Mouse (Mus musculus) embryonic facial prominence, embryonic 14.5 days (tissue): ENCODE results near the gene Spocd1. TPM values are rescaled to one million over a fixed set of nuclear protein-coding genes. Genes with fewer than 3 reads are reported as not detected.
"Not testable (repeated sequence)": the region's sequence is repeated elsewhere in the genome, so short reads cannot be mapped to it uniquely, and the experiment has no call there.

Source experiments
- ATAC-seq: fragments of 200-750 bp; cut with Nextera tagmentation; 2 replicates; pipeline ENCODE4 v1.8.0; 2017; ENCODE audit warnings: low read depth, moderate number of reproducible peaks, moderate TSS enrichment
- DNase-seq: peaks from one replicate; pipeline ENCODE4 v3.0.0-alpha.2; 2015; ENCODE audit warnings: low spot score
- H3K27ac ChIP-seq: fragments of 300-500 bp; sonication (generic); replicated peaks from 2 replicates; pipeline ENCODE4 v1.5.1; 2014; ENCODE audit warnings: low read depth, mild to moderate bottlenecking, low read length, moderate library complexity
- H3K27me3 ChIP-seq: fragments of 300-500 bp; sonication (generic); replicated peaks from 2 replicates; pipeline ENCODE4 v1.6.1; 2014; ENCODE audit warnings: low read length; ENCODE audit not compliant: control insufficient read depth, insufficient read depth
- H3K36me3 ChIP-seq: fragments of 300-500 bp; sonication (generic); 2 replicates; pipeline ENCODE4 v1.6.1; 2014; ENCODE audit warnings: low read length, mixed read lengths; ENCODE audit not compliant: control insufficient read depth, insufficient read depth
- H3K4me1 ChIP-seq: fragments of 300-500 bp; sonication (generic); 2 replicates; pipeline ENCODE4 v1.6.1; 2014; ENCODE audit warnings: antibody characterized with exemption, low read length; ENCODE audit not compliant: control insufficient read depth, insufficient read depth
- H3K4me2 ChIP-seq: fragments of 300-500 bp; sonication (generic); 2 replicates; pipeline ENCODE4 v1.6.1; 2014; ENCODE audit warnings: low read depth, mild to moderate bottlenecking, low read length, moderate library complexity, mixed read lengths
- H3K4me3 ChIP-seq: fragments of 300-500 bp; sonication (generic); 2 replicates; pipeline ENCODE4 v1.5.1; 2014; ENCODE audit warnings: low read depth, mild to moderate bottlenecking, low read length
- H3K9ac ChIP-seq: fragments of 300-500 bp; sonication (generic); 2 replicates; pipeline ENCODE4 v1.6.1; 2014; ENCODE audit warnings: low read depth, mild to moderate bottlenecking, low read length, moderate library complexity, mixed read lengths
- H3K9me3 ChIP-seq: fragments of 300-500 bp; sonication (generic); 2 replicates; pipeline ENCODE4 v1.6.1; 2016; ENCODE audit warnings: low read length; ENCODE audit not compliant: control insufficient read depth
- WGBS: fragments of 180-500 bp; shearing (Covaris S2); extraction: QIAGEN DNeasy Blood & Tissue Kit; methylation state at CpG from one replicate; pipeline ENCODE4 v1.1.7; 2014; 5-methylcytosine and 5-hydroxymethylcytosine counted together
- polyA plus RNA-seq: library from polyadenylated mRNA; unstranded; fragments of >200 nt; fragmentation: Nextera tagmentation; extraction: Ambion mirVana; gene quantifications from 2 replicates; pipeline ENCODE4 v1.2.1, GENCODE M21; 2014

Gene Spocd1
- polyA plus RNA-seq, 1 experiment from 2014 or later: 0.08 TPM

GRCm38 (mm10) chr4:129898815-129899214 lies 30.2 kb upstream of the Spocd1 start:
- not testable (repeated sequence) for H3K9me3 ChIP-seq, H3K27ac ChIP-seq, H3K36me3 ChIP-seq, H3K9ac ChIP-seq, H3K4me2 ChIP-seq, H3K4me1 ChIP-seq, DNase-seq, ATAC-seq, H3K27me3 ChIP-seq, H3K4me3 ChIP-seq
- WGBS: 96% methylated on average over 18 of the region's 18 CpGs

GRCm38 (mm10) chr4:129902394-129902793 lies 26.7 kb upstream of the Spocd1 start:
- no peak overlapping the region for H3K4me2 ChIP-seq

GRCm38 (mm10) chr4:129903577-129903976 lies 25.5 kb upstream of the Spocd1 start:
- Histone ChIP-seq H3K9me3 (no peaks in the 10 kb centered on the region), H3K4me2 (no peak overlapping the region), H3K27me3 (no peaks in the 10 kb centered on the region), H3K4me3 (no peak overlapping the region), H3K4me1 (0 out of 2 replicates have a peak, but pooled peaks cover 4% of the 10 kb centered on the region), H3K27ac (no peak overlapping the region), H3K9ac (no peak overlapping the region), H3K36me3 (no peaks in the 10 kb centered on the region)
- DNase-seq (no peak), ATAC-seq (no peak)
- 60% methylated on average over 3 of the region's 3 CpGs for WGBS

More at GRCm38 (mm10) chr4:129902394-129902793, 26.7 kb upstream of the Spocd1 start:
- ATAC-seq: no peak
- H3K27me3 ChIP-seq: no peaks in the 10 kb centered on the region
- H3K36me3 ChIP-seq: no peaks in the 10 kb centered on the region
- no peak for DNase-seq
- H3K9me3 ChIP-seq: no peaks in the 10 kb centered on the region
- no peak overlapping the region for H3K4me3 ChIP-seq
- no peak overlapping the region for H3K9ac ChIP-seq
- H3K4me1 ChIP-seq: 0 out of 2 replicates have a peak, but pooled peaks cover 4% of the 10 kb centered on the region
- H3K27ac ChIP-seq: no peak overlapping the region
- WGBS: 82% methylated on average over 4 of the region's 4 CpGs

GRCm38 (mm10) chr4:129905032-129905431 lies 24.0 kb upstream of the Spocd1 start:
- WGBS: 87% methylated on average over 3 of the region's 3 CpGs
- Histone ChIP-seq H3K27ac (no peak overlapping the region), H3K4me1 (0 out of 2 replicates have a peak, but pooled peaks cover 4% of the 10 kb centered on the region), H3K4me2 (no peak overlapping the region), H3K27me3 (no peaks in the 10 kb centered on the region), H3K36me3 (no peaks in the 10 kb centered on the region), H3K4me3 (no peak overlapping the region), H3K9ac (no peak overlapping the region), H3K9me3 (no peaks in the 10 kb centered on the region)
- ATAC-seq: no peak
- no peak for DNase-seq

- WGBS: 45% methylated on average over 13 of the region's 13 CpGs
- no peaks in the 10 kb centered on the region for H3K9me3 ChIP-seq
- H3K4me3 ChIP-seq: no peak overlapping the region
Measured at GRCm38 (mm10) chr4:129906016-129906415, 23.0 kb upstream of the Spocd1 start.

GRCm38 (mm10) chr4:129908836-129909235 lies 20.2 kb upstream of the Spocd1 start:
- H3K9ac ChIP-seq: no peak overlapping the region
- WGBS: 41% methylated on average over 3 of the region's 3 CpGs
- H3K36me3 ChIP-seq: no peaks in the 10 kb centered on the region
- no peak for ATAC-seq
- no peak overlapping the region for H3K4me2 ChIP-seq
- no peak overlapping the region for H3K27ac ChIP-seq
- H3K9me3 ChIP-seq: no peaks in the 10 kb centered on the region
- no peak for DNase-seq
- no peak overlapping the region for H3K4me3 ChIP-seq
- 0 out of 2 replicates have a peak, but pooled peaks cover 7% of the 10 kb centered on the region for H3K4me1 ChIP-seq
- no peaks in the 10 kb centered on the region for H3K27me3 ChIP-seq

More at GRCm38 (mm10) chr4:129906016-129906415, 23.0 kb upstream of the Spocd1 start:
- no peak for ATAC-seq
- Histone ChIP-seq H3K27me3 (no peaks in the 10 kb centered on the region), H3K36me3 (no peaks in the 10 kb centered on the region), H3K4me1 (0 out of 2 replicates have a peak, but pooled peaks cover 4% of the 10 kb centered on the region), H3K27ac (no peak overlapping the region), H3K9ac (peak overlapping the region; percentile 30; the same call in 1 of the 2 replicates), H3K4me2 (0 out of 2 replicates have a peak overlapping the region, but pooled peaks have one; percentile 28)
- no peak for DNase-seq

GRCm38 (mm10) chr4:129909261-129909731 lies 19.8 kb upstream of the Spocd1 start:
- no peak overlapping the region for H3K9ac ChIP-seq
- no peaks in the 10 kb centered on the region for H3K36me3 ChIP-seq
- no peaks in the 10 kb centered on the region for H3K27me3 ChIP-seq
- H3K27ac ChIP-seq: no peak overlapping the region
- H3K4me2 ChIP-seq: no peak overlapping the region
- ATAC-seq (no peak), DNase-seq (no peak)
- 57% methylated on average over 4 of the region's 4 CpGs for WGBS
- H3K4me1 ChIP-seq: 0 out of 2 replicates have a peak, but pooled peaks cover 10% of the 10 kb centered on the region
- no peaks in the 10 kb centered on the region for H3K9me3 ChIP-seq
- no peak overlapping the region for H3K4me3 ChIP-seq

- Histone ChIP-seq H3K4me1 (0 out of 2 replicates have a peak, but pooled peaks cover 10% of the 10 kb centered on the region), H3K4me2 (no peak overlapping the region), H3K27me3 (no peaks in the 10 kb centered on the region), H3K4me3 (no peak overlapping the region), H3K9me3 (no peaks in the 10 kb centered on the region), H3K36me3 (no peaks in the 10 kb centered on the region), H3K27ac (no peak overlapping the region), H3K9ac (no peak overlapping the region)
- no peak for ATAC-seq
- WGBS: 83% methylated on average over 3 of the region's 3 CpGs
- no peak for DNase-seq
Measured at GRCm38 (mm10) chr4:129912998-129913397, 16.1 kb upstream of the Spocd1 start.
